Comparison of ENCODE assay signal across 28 mouse cellular contexts in genomic region chrX:11940246-11940645, GRCm38 (mm10).
DNase-seq lines count a peak whose midpoint lies in the region; ATAC-seq lines count a peak whose summit lies in the region.
"Had no signal": no experiment of that assay in that cellular context is flagged by ENCODE, and none has a peak within 500 bp of the region (broad histone marks: within the 10 kb centered on the region; RNA-seq: fewer than 3 reads in every experiment).

No protein-coding gene starts in this region.

- no peaks in the 10 kb centered on the region for H3K9me3 ChIP-seq in forebrain, embryonic 13.5 days (replicated peaks)
- H3K9me3 ChIP-seq: embryonic facial prominence, embryonic 10.5 days; embryonic facial prominence, embryonic 13.5 days; forebrain, embryonic 10.5 days; heart, embryonic 10.5 days; heart, embryonic 13.5 days; hindbrain, embryonic 12.5 days; hindbrain, embryonic 15.5 days had no signal

- H3K4me1 ChIP-seq in forebrain, embryonic 13.5 days, result no peaks in the 10 kb centered on the region
- H3K4me1 ChIP-seq: embryonic facial prominence, embryonic 13.5 days; heart, embryonic 10.5 days had no signal

- DNase-seq in heart, adult 11 months, result peak; percentile 58
- DNase-seq in heart, postnatal 4 days, result no peak
- DNase-seq in testis, postnatal 14 days (ENCODE audit: low spot score), result peak; percentile 3
- DNase-seq in testis, postnatal 10 days (ENCODE audit: low spot score), result no peak
- peak; percentile 5 for DNase-seq in NIH3T3 (ENCODE audit: low read depth)
- no peak for DNase-seq in spleen, postnatal 14 days (ENCODE audit: low spot score in 2 of 2)
- DNase-seq: adrenal gland, postnatal 10 days; adrenal gland, postnatal 36 days; cerebellum, adult 9-11 months; cerebellum, postnatal 36 days; embryo, embryonic 11 days; forebrain, postnatal 0 days; gastrocnemius, adult 2 months; gastrocnemius, postnatal 14 days; heart, adult 2 months; heart, postnatal 14 days had no signal

- no peak overlapping the region for H3K4me3 ChIP-seq in forebrain, embryonic 13.5 days
- H3K4me3 ChIP-seq: embryonic facial prominence, embryonic 10.5 days; embryonic facial prominence, embryonic 13.5 days; erythroblast, embryonic 14.5 days; forebrain, embryonic 10.5 days; gastrocnemius, adult 2 months; heart, adult 2 months; heart, embryonic 10.5 days; heart, embryonic 13.5 days; hindbrain, embryonic 12.5 days; hindbrain, embryonic 15.5 days had no signal

- no peak overlapping the region for H3K9ac ChIP-seq in forebrain, embryonic 13.5 days
- H3K9ac ChIP-seq: embryonic facial prominence, embryonic 13.5 days; forebrain, postnatal 0 days; heart, embryonic 13.5 days; hindbrain, embryonic 12.5 days; hindbrain, embryonic 15.5 days had no signal

- 74% methylated on average over 2 of the region's 2 CpGs for WGBS in forebrain, embryonic 13.5 days

- H3K4me2 ChIP-seq in forebrain, embryonic 13.5 days, result no peak overlapping the region
- H3K4me2 ChIP-seq: embryonic facial prominence, embryonic 13.5 days; heart, embryonic 13.5 days; hindbrain, embryonic 12.5 days; hindbrain, embryonic 15.5 days had no signal

- H3K27ac ChIP-seq in forebrain, embryonic 13.5 days, result no peak overlapping the region
- H3K27ac ChIP-seq: embryonic facial prominence, embryonic 10.5 days; embryonic facial prominence, embryonic 13.5 days; forebrain, embryonic 10.5 days; gastrocnemius, adult 2 months; heart, adult 2 months; heart, embryonic 10.5 days; heart, embryonic 13.5 days; hindbrain, embryonic 12.5 days; hindbrain, embryonic 15.5 days had no signal

- ATAC-seq in forebrain, embryonic 13.5 days, result no peak
- ATAC-seq: activated CD4-positive, CD25-positive, alpha-beta regulatory T cell, adult 4 months; CD4-positive, CD25-positive, alpha-beta regulatory T cell, adult 4 months; forebrain, embryonic 14.5 days; forebrain, postnatal 0 days had no signal

- no peaks in the 10 kb centered on the region for H3K27me3 ChIP-seq in forebrain, embryonic 13.5 days

- H3K36me3 ChIP-seq in forebrain, embryonic 13.5 days (ENCODE audit: poor library complexity, severe bottlenecking), result no peaks in the 10 kb centered on the region
- H3K36me3 ChIP-seq: embryonic facial prominence, embryonic 10.5 days; embryonic facial prominence, embryonic 13.5 days; forebrain, embryonic 10.5 days; heart, embryonic 10.5 days; heart, embryonic 13.5 days; hindbrain, embryonic 12.5 days; hindbrain, embryonic 15.5 days had no signal

Comparison
In these comparisons a context has a peak if more than half of its experiments do, and no peak if none do; other contexts are left out.
1. DNase-seq: peak in heart, adult 11 months (single experiment), testis, postnatal 14 days (single experiment) and NIH3T3 (single experiment); none in heart, postnatal 4 days (single experiment), testis, postnatal 10 days (single experiment) and spleen, postnatal 14 days (0 of 2).